Mouse (Mus musculus) urinary bladder, postnatal 10 days (tissue): ENCODE measurements around the gene Spaca7.
"Not testable (repeated sequence)": the region's sequence is repeated elsewhere in the genome, so short reads cannot be mapped to it uniquely, and the experiment has no call there.

ENCODE experiments used
- DNase-seq: peaks from one replicate; pipeline ENCODE4 v3.0.0; 2022; ENCODE audit warnings: low spot score

The Spaca7 gene

GRCm38 (mm10) chr8:12572814-12573534, at the start of gene Spaca7:
Gene Spaca7, plus strand, starts transcription at chr8:12573029.
- DNase-seq, result no peak

GRCm38 (mm10) chr8:12524279-12524678, 48.5 kb upstream of the Spaca7 start:
- no peak for DNase-seq

- DNase-seq, result no peak
Observed at GRCm38 (mm10) chr8:12528659-12529058, 44.2 kb upstream of the Spaca7 start.

- no peak for DNase-seq
Observed at GRCm38 (mm10) chr8:12535617-12536016, 37.2 kb upstream of the Spaca7 start.

- no peak for DNase-seq
Observed at GRCm38 (mm10) chr8:12536306-12536705, 36.5 kb upstream of the Spaca7 start.

GRCm38 (mm10) chr8:12545236-12545635, 27.6 kb upstream of the Spaca7 start:
- no peak for DNase-seq

- DNase-seq, result no peak
Observed at GRCm38 (mm10) chr8:12545671-12546070, 27.2 kb upstream of the Spaca7 start.

GRCm38 (mm10) chr8:12547466-12548220, 25.2 kb upstream of the Spaca7 start:
- no peak for DNase-seq

GRCm38 (mm10) chr8:12548255-12548654, 24.6 kb upstream of the Spaca7 start:
- DNase-seq, result no peak

- DNase-seq, result no peak
Observed at GRCm38 (mm10) chr8:12548680-12549079, 24.1 kb upstream of the Spaca7 start.

- DNase-seq, result no peak
Observed at GRCm38 (mm10) chr8:12555515-12556145, 17.2 kb upstream of the Spaca7 start.

GRCm38 (mm10) chr8:12558786-12559185, 14.0 kb upstream of the Spaca7 start:
- DNase-seq, result no peak

- peak; percentile 32 for DNase-seq
Observed at GRCm38 (mm10) chr8:12561403-12561960, 11.3 kb upstream of the Spaca7 start.

- no peak for DNase-seq
Observed at GRCm38 (mm10) chr8:12564307-12564706, 8.5 kb upstream of the Spaca7 start.

- no peak for DNase-seq
Observed at GRCm38 (mm10) chr8:12565488-12565887, 7.3 kb upstream of the Spaca7 start.

- DNase-seq, result no peak
Observed at GRCm38 (mm10) chr8:12566509-12566908, 6.3 kb upstream of the Spaca7 start.

- DNase-seq, result no peak
Observed at GRCm38 (mm10) chr8:12576003-12576402, 3.2 kb downstream of the Spaca7 start.

GRCm38 (mm10) chr8:12576739-12577138, 3.9 kb downstream of the Spaca7 start:
- DNase-seq, result no peak

GRCm38 (mm10) chr8:12579339-12579999, 6.6 kb downstream of the Spaca7 start:
- not testable (repeated sequence) for DNase-seq

GRCm38 (mm10) chr8:12583785-12584184, 11.0 kb downstream of the Spaca7 start:
- DNase-seq, result no peak

GRCm38 (mm10) chr8:12607223-12607622, 34.4 kb downstream of the Spaca7 start:
- DNase-seq, result peak; percentile 25

- no peak for DNase-seq
Observed at GRCm38 (mm10) chr8:12608810-12609209, 36.0 kb downstream of the Spaca7 start.
